Mouse (Mus musculus): ENCODE data around the gene Ldlr. TPM values are rescaled to one million over a fixed set of nuclear protein-coding genes. Genes with fewer than 3 reads are reported as not detected.
A peak's percentile ranks its signal among the peaks of the same experiment; 100 is the strongest.
"Not testable (repeated sequence)": the region's sequence is repeated elsewhere in the genome, so short reads cannot be mapped to it uniquely, and the experiment has no call there.

The Ldlr gene
- total RNA-seq, 2 experiments from 2014 or later = 17.2 to 19.2 TPM

DNA sequence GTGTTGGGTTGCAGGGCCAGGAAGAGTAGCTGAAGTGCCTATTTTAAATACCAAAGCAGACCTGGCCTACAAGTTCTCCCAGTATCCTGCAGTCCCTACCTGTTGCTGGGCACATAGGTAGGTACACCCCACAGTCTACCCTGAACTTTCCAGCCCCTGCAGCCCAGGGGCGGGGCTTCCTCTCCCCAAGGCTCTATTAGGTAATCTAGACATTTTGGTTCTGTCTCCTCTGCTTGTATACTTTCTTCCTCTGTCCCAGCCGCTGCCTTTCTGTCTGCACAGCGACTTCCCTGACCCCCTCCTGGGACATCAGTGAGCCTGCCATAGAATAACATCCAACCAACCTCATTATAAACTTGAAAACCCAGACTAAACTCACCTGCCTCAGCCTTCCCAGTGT, 27.1 kb downstream of the Ldlr start:
- intact Hi-C loops (cut with DNase I) = no loop called here
- DNase-seq (ENCODE audit: extremely low spot score in 1 of 2, low spot score in 2 of 2) = no peak

DNA sequence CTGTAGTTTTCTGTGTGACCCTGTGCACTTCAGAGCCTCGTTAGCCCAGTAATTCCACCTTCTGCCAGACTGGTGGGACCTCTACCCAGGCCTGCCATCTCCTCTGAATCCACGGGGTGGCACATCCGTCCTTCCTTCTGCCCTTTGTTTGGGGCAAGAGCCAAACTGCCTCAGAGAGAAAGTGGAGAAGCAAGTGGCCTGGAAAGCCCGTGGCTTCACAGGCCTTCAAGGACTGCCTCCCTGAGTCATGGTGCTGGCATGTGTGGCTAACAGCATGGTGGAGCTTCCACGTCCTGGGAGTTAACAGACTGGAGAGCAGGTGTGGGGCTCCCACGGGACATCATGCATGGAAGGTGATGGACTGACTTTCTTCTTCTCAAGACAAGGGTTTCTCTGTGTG, 28.1 kb downstream of the Ldlr start:
- intact Hi-C loops (cut with DNase I) = no loop called here
- DNase-seq (ENCODE audit: extremely low spot score in 1 of 2, low spot score in 2 of 2) = no peak

DNA sequence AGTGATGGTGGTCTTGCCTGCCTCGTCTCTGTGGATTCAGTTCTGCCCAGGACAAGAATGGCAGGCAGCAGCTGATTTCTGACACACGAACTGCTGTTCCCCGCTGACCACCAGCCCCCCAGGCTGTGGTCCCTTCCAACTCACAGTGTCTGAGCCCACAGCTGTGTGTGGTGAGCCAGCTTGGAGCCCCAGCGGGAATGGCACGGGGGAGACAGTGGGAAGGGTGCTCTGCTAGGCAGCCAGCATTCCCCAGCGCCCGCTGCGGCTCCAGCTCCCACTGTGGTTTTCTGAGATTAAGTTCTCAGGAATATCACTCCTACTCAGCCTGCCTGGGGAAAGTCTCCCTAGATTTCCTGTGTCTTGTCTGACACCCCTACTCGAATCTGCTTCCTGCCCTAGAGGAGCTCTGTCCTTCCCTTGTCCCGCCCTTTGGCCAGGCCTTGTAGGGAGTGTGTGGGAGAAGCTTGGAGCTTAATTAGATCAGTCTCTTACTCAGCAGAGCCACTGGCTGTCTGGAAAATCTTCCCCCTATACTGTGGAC, 29.0 kb downstream of the Ldlr start:
- intact Hi-C loops (cut with DNase I) = no loop called here
- DNase-seq (ENCODE audit: extremely low spot score in 1 of 2, low spot score in 2 of 2) = peak in 1 of 2 experiments; percentile 58

DNA sequence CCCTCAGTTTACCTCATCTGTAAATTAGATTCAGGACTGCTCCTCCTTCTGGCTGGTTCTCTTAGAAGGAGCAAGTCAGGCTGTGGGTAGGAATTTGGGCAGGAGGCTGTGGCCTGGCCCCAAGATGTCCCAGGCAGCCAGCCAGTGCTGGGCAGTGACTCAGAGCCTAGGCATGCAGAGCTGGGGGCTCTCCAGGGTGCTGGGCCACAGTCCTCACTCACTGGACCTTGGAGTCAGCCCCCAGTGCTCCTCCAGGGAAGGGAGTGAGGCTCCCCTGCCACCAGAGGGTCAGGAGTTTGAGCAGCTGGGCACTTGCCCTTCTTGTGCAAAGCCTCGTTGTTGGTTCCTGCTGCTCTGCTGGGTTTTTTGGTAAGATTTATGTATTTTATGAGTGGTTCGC, 30.7 kb downstream of the Ldlr start:
- intact Hi-C loops (cut with DNase I) = no loop called here
- DNase-seq (ENCODE audit: extremely low spot score in 1 of 2, low spot score in 2 of 2) = peak; percentile 41 to 70

DNA sequence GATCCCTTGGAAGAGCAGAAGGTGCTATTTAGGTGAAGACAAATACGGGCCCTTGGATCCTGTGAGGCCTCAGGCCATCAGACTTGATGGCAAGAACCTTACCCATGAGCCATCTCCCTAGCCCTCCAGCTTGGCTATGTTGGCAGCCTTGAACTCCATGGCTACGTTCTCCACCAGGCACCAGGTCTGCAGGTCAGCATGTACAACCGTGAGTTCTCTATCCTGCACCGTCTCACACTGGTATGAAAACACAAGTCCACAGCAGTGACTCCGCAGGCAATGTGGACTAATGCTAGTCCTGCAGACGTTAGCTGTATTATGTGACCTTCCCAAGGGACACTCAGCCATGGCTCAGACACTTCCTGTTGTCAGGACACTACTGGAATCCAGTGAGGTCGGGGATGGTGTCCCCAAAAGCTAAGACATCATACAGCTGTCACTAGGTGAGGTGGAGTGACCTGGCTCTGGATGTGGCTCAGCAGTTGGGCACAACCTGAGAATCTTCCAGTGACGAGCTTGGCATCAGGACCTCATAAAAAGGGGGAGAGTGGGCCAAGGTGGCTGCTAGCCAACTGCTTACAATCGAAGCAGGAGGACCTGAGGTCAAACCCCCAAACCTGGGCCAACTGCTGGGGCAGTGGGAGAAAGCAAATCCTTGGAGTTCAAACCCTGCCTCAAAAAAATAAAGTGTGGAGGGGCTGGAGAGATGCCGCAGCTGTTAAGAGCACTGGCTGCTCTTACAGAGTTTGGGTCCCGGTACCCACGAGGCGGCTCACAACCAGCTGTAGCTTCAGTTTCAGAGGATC, 31.4 kb downstream of the Ldlr start:
- intact Hi-C loops (cut with DNase I) = no loop called here
- no peak for DNase-seq (ENCODE audit: extremely low spot score in 1 of 2, low spot score in 2 of 2)

DNA sequence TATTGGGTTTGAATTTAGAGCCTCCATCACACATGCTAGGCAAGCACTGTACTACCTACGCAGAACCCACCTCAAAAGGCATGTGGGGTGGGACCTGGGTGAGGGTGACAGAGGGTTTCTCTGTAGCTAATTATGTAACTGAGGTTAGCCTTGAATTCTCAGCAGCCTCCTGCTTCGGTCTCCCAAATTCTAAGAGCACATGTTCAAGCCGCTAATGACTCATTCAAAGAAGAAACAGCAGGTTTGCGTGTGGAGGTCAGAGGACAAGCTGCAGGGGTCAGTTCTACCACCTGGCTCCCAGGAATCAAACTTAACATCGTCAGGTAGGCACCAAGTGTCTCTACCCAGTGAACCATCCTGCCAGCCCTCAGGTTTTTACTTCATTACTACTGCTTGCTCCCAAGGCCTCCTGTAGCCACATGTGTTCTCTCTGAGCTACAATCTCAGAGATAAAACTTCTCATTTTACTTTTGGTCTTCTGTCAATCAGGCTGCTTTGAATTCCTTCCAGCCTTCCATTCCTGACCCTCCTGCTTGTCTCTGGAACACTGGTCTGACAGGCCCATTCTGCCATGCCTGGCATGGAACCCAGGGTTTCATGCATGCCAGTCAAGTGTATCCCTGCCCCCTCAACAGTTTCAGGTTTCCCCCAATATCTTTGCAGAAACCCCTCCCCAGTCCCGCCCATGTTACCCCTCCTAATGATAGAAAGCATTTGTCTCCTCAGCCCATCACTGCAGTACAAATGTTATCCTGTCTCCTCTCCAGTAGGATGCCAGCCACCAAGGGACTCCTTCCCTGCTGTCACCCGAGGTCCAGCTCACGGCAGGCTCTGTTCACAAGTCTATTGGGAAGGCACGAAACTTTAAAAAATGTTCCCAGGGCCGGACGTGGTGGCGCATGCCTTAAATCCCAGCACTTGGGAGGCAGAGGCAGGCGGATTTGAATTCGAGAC, 35.6 kb downstream of the Ldlr start:
- intact Hi-C loops (cut with DNase I) = no loop called here
- DNase-seq (ENCODE audit: extremely low spot score in 1 of 2, low spot score in 2 of 2) = no peak

DNA sequence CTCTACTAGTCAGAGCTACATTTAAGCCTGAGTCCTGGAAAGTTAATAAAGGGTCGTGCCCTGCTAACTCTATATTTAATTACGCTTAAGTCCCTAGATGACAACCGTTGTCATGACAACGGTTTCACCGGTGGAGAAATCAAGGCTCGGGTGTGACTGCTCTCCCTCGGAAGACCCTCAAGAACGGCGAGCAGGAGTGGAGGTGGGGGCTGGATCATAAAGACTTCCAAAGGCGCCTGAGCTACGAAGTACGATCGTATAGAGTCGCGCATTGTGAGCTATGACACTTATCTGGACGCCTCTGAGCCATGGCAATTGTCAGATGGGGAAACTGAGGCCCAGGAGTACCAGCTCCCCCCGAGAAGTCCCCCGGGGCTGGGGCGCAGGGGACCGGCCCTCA, 36.4 kb downstream of the Ldlr start:
- DNase-seq (ENCODE audit: extremely low spot score in 1 of 2, low spot score in 2 of 2) = no peak

DNA sequence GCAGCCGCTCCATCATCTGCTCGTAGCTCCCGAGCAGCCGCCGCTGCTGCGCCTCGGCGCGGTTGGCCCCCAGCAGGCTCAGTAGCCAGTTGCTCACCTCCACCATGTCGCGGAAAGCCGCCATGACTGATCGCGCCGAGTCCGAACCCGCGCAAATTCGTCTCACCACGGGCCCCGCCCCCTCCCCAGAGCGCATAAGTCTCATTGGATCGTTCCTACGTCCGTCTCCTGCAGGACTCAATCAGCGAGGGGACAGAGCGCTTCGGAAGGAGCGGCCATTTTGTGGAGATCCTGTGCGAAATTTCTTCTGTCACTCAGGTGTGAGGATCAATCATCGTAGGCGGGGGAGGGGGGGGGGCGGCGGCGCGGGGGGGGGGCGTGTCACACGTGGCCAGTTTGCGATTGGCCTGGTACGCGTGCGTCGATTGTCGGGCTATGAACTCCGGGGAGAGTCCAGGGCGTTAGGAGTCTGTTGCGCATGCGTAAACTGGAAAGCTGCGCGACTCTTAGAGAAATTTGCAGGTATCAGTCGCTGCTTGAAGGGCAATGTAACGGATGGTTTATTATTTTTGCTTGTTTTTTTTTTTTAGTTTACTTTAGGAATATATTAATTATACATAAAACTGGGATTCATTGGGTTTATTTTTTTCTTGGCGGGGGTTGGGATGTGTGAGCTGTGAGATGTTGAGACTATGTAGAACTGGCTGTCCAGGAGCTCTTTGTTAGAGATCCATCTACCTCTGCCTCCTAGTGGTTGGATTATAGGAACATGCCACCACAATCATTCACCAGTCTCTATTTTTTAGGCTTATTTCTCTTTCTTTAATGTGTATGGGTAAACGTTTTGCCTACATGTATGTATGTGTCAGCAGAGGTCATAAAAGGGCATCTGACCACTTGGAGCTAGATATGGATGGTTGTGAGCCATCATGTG, 37.1 kb downstream of the Ldlr start, which contains the start of gene Spc24:
Gene Spc24 (minus strand): TSS at position 149 of the 934 bp plus-strand sequence.
- DNase-seq (ENCODE audit: extremely low spot score in 1 of 2, low spot score in 2 of 2) = peak; percentile 95
- intact Hi-C loops (cut with DNase I) = no loop called here

More for the DNA sequence above, 36.4 kb downstream of the Ldlr start:
- intact Hi-C loops (cut with DNase I) = no loop called here

DNA sequence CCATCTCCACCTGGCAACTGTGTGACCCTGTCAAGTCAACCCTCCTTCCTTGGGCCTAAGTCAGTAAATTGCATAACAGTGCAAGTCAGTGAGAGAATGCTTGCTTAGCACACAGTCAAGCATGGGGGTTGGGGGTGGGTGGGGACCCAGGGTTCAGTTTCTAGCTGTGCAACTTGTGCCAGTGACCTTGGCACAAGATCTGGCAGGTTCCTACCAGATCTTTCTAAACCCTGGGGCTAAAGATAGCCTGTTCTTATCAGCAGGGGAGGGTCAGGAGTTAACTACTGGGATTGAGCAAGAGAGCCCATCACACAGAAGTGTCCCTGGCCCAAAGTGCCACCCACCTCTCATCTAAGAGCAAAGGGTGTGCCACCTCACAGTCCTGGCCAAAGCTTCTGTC, 38.9 kb downstream of the Ldlr start:
- intact Hi-C loops (cut with DNase I) = no loop called here
- DNase-seq (ENCODE audit: extremely low spot score in 1 of 2, low spot score in 2 of 2) = no peak

DNA sequence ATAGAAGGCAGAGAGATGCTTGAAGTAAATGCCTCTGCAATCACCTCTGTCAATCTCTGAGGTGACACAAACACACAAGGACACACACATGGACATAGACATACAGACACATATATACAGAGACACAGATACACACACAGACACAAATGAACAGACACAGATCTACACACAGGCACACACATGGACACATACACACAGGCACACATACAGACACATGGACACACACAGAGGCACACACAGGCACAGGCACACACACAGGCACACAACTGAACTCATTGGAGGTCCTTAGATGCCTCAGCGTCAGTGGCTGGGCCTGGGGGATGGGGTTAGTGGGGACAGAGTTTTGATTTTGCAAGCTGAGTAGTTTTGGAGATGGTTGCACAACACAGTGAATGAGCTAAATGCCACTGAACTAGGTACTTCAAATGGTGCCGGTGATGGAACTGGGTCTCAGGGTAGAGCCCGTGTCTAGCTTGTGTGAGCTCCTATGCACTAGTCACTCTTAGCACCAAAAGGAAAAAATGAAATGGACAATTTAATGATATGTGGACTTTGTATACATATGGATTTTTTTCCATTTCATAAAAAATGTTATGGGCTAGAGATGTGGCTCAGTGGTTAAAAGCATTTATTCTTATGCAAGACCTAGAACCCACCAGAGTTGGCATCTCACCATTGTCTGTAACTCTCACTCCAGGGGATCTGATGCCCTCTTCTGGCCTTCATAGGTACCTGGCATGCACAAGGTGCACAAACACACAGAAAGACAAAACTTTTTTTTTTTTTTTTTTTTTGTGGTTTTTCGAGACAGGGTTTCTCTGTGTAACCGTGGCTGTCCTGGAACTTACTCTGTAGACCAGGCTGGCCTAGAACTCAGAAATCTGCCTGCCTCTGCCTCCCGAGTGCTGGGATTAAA, 41.1 kb downstream of the Ldlr start:
- no peak for DNase-seq (ENCODE audit: extremely low spot score in 1 of 2, low spot score in 2 of 2)
- intact Hi-C loops (cut with DNase I) = no loop called here

DNA sequence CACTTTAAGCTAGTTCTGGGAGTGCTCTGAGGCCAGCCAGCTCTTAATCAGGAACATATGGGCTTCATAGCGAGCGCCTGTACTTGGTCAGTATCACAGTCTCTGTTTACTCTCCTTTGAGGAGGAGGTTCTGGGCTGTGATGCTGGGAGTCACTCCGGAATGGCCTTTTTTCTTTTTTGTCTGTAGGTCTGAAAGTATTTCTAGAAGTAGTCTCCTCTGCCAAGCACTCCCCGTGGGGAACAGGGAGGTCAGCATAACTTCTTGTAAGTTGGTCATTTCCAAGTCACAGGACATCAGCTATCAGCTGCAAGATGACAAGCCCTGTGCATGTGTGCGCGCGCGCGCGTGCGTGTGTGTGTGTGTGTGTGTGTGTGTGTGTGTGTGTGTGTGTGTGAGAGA, 44.6 kb downstream of the Ldlr start:
- peak in 1 of 2 experiments; percentile 57 for DNase-seq (ENCODE audit: extremely low spot score in 1 of 2, low spot score in 2 of 2)
- intact Hi-C loops (cut with DNase I) = no loop called here

DNA sequence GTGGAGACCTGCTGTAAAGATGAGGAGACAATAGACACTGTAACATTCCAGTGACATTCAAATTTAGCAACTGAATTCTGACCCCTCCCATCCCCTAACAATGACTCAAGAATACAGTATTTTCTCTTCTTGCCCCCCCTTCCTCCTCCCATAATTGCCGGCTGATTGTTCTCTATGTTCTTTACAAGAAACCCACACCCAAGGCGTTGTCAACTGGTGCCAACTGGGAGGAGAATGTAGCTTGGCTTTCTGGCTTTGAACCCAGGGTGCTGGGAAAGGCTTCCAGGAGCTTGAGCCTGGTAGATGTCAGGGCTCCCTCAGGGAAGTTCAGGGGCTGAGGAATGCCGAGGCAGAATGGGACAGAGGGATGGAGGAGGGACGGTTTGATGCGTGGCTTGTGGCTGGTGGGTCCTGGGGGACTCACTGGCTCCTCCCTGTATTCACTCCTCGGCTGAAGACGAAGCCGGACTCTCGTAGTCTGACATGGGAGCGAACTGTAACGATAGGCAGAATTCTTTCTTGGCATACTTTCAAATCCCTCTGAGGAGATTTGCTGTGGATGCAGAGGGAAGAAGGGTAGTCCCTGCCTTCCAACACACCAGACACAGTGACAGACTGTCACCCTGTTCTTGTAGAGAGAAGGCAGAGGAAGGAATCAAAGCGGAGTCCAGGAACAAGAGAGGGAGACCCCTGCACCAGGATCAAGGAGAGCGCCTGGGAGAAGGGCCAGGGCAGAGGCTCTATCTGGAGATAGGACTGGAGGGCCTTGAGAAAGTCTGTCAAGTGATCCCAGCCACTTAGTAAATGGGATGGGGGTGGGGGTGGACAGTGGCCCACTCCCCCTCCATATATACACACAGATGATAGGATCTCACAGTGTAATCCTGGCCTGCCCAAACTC, 45.5 kb downstream of the Ldlr start:
- intact Hi-C loops (cut with DNase I) = no loop called here
- no peak for DNase-seq (ENCODE audit: extremely low spot score in 1 of 2, low spot score in 2 of 2)

DNA sequence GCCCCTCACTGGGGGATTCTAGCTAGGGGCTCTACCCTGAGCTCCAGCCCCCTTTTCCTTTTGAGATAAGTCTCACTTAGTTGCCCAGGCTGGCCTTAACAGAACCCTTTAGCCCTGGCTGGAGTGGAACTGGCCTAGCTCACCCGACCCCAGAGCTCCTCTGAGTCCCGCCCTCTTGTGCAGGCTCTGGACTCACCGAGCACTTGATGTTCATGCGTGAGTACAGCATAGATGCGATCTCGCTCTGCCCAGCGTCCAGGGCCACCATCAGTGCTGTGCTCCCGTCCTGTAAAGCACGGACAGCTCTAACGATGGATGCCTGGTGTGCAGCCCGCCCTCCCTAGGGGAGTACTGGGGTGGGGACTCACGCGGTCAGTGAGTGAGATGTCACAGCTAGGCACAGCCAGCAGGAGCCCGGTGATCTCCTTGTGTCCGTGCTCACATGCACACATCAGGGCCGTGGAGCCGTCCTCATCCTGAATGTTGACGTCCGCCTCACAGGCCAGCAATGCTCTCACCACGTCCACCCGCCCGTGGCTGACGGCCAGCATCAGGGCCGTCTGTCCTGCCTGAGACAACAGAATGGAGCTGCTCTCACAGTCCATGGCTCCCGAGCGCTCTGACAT, 46.4 kb downstream of the Ldlr start:
- intact Hi-C loops (cut with DNase I) = no loop called here
- DNase-seq (ENCODE audit: extremely low spot score in 1 of 2, low spot score in 2 of 2) = peak in 1 of 2 experiments; percentile 61

DNA sequence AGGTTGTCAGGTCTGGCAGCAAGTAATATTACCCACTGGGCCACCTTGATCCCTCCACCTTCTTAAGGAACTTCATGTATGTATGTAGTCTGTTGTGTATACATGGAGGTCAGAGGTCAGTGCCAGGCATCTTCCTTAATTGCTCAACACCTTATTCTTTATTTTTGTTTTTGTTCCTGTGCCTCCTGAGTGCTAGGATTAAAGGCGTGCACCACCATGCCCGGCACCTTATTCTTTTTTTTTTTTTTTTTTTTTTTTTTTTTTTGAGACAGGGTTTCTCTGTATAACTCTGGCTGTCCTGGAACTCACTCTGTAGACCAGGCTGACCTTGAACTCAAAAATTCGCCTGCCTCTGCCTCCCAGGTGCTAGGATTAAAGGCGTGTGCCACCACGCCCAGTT, 50.1 kb downstream of the Ldlr start:
- intact Hi-C loops (cut with DNase I); DNase-seq (ENCODE audit: extremely low spot score in 1 of 2, low spot score in 2 of 2): not testable (repeated sequence)

DNA sequence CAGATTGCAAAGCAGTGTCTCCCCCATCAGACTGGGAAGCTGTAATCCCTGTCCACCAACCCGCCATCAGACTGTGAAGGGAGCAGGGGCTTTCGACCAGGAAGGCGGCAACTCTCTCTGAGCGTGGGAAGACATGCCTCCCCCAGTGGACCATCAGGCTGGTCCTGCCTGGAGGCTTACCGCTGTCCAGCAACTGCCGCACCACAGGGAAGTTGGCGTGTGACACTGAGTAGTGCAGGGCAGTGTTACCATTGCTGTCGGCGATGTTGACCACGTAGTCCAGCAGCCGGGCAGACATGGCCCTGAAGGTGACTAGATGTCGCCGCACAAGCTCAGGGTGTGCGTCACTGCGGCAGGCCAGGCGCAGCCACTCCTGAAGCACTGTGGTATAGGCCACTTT, 51.1 kb downstream of the Ldlr start:
- intact Hi-C loops (cut with DNase I) = no loop called here
- DNase-seq (ENCODE audit: extremely low spot score in 1 of 2, low spot score in 2 of 2) = no peak

DNA sequence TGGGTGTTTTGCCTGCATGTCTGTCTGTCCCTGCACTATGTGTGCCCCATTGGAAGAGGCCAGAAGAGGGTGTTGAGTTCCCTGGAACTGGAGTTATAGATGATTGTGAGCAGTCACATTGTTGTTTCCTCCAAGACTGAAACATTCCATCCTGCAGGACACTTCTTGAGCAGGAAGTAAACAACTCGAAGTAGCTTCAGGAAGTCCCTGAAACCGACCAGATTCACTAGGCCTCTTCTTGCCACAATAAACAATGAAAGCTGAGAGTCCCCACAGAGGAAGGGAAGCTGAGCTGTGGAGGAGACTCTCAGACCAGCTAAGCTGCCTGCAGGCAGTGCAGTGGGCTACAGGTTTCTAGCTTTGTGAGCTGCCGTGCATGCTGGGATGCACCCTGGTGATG, 54.4 kb downstream of the Ldlr start:
- intact Hi-C loops (cut with DNase I) = no loop called here
- no peak for DNase-seq (ENCODE audit: extremely low spot score in 1 of 2, low spot score in 2 of 2)

Data from left cerebral cortex, postnatal 10 days (tissue).